Mouse (Mus musculus) MEL (cell line): ENCODE data around the gene Tmem92. TPM values are rescaled to one million over a fixed set of nuclear protein-coding genes. Genes with fewer than 3 reads are reported as not detected.
A peak's percentile ranks its signal among the peaks of the same experiment; 100 is the strongest.

ENCODE experiments used
- DNase-seq: peaks from one replicate; pipeline ENCODE4 v3.0.0; 2011; ENCODE audit warnings: low read depth, low spot score
- H3K27ac ChIP-seq: 2 replicates; pipeline ENCODE4 v1.5.1; 2012; ENCODE audit warnings: low read depth, mild to moderate bottlenecking, control low read depth, low read length, moderate library complexity; ENCODE audit not compliant: control insufficient read depth
- H3K27me3 ChIP-seq, 2 experiments: fragments of 150-350 bp in 1 of 2; sonication (generic) in 1 of 2; 2 replicates each; pipeline ENCODE4 v1.6.1; 2012; ENCODE audit warnings: low read length in 2 of 2, mild to moderate bottlenecking in 2 of 2, improper control_type of control experiment in 1 of 2, moderate library complexity in 1 of 2; ENCODE audit not compliant: insufficient read depth in 2 of 2, control insufficient read depth in 1 of 2
- H3K36me3 ChIP-seq, 2 experiments: 2 replicates each; pipeline ENCODE4 v1.6.1; 2012 to 2014; ENCODE audit warnings: low read length in 2 of 2, improper control_type of control experiment in 1 of 2, inconsistent platforms in 1 of 2, mild to moderate bottlenecking in 1 of 2; ENCODE audit not compliant: insufficient read depth in 2 of 2, control insufficient read depth in 1 of 2
- H3K4me1 ChIP-seq, 2 experiments: fragments of 150-350 bp in 1 of 2; sonication (generic) in 1 of 2; 2 replicates each; pipeline ENCODE4 v1.6.1; 2012; ENCODE audit warnings: low read length in 2 of 2, improper control_type of control experiment in 1 of 2, mild to moderate bottlenecking in 1 of 2; ENCODE audit not compliant: insufficient read depth in 2 of 2, control insufficient read depth in 1 of 2
- H3K4me3 ChIP-seq, 2 experiments: fragments of 150-350 bp in 1 of 2; sonication (generic) in 1 of 2; 2 replicates each; pipeline ENCODE4 v1.5.1; 2012; ENCODE audit warnings: low read depth in 2 of 2, low read length in 2 of 2, mild to moderate bottlenecking in 2 of 2, moderate library complexity in 2 of 2, control low read depth in 1 of 2, improper control_type of control experiment in 1 of 2; ENCODE audit not compliant: control insufficient read depth in 1 of 2, insufficient read depth in 1 of 2
- H3K79me2 ChIP-seq: 2 replicates; pipeline ENCODE4 v1.6.1; 2012; ENCODE audit warnings: mild to moderate bottlenecking, low read length, moderate library complexity; ENCODE audit not compliant: control insufficient read depth, poor library complexity, insufficient read depth
- H3K9ac ChIP-seq: 2 replicates; pipeline ENCODE4 v1.6.1; 2012; ENCODE audit warnings: low read depth, mild to moderate bottlenecking, control low read depth, low read length, moderate library complexity; ENCODE audit not compliant: control insufficient read depth, poor library complexity, severe bottlenecking
- H3K9me3 ChIP-seq: fragments of 150-350 bp; sonication (generic); replicated peaks from 2 replicates; pipeline ENCODE4 v1.6.1; 2012; ENCODE audit warnings: mild to moderate bottlenecking, low read length, improper control_type of control experiment, moderate library complexity; ENCODE audit not compliant: insufficient read depth
- CHD1 ChIP-seq: IDR thresholded peaks from 2 replicates; pipeline ENCODE4 v1.6.1; 2012; ENCODE audit warnings: low read depth, mild to moderate bottlenecking, inconsistent platforms, low read length, improper control_type of control experiment
- CTCF ChIP-seq, 3 experiments: IDR thresholded peaks in 2 of 3; conservative IDR thresholded peaks in 1 of 3; 2 replicates each; pipeline ENCODE4 v1.5.1; 2011 to 2012; ENCODE audit warnings: low read length in 3 of 3, low read depth in 2 of 3, mild to moderate bottlenecking in 2 of 3, improper control_type of control experiment in 1 of 3, inconsistent platforms in 1 of 3, mixed read lengths in 1 of 3, moderate library complexity in 1 of 3; ENCODE audit not compliant: control insufficient read depth in 1 of 3, insufficient read depth in 1 of 3, poor library complexity in 1 of 3, severe bottlenecking in 1 of 3
- HCFC1 ChIP-seq: IDR thresholded peaks from 2 replicates; pipeline ENCODE4 v1.6.1; 2012; ENCODE audit warnings: low read depth, mild to moderate bottlenecking, inconsistent platforms, low read length, improper control_type of control experiment, moderate library complexity
- KAT2A ChIP-seq: conservative IDR thresholded peaks from 2 replicates; pipeline ENCODE4 v1.6.1; 2012; ENCODE audit warnings: low read depth, low read length, improper control_type of control experiment, inconsistent platforms
- MEF2A ChIP-seq: IDR thresholded peaks from 2 replicates; pipeline ENCODE4 v1.6.1; 2014; ENCODE audit warnings: low read depth, mild to moderate bottlenecking, inconsistent platforms, low read length, improper control_type of control experiment; ENCODE audit not compliant: poor library complexity, insufficient replicate concordance, severe bottlenecking; ENCODE audit errors: extremely low read depth
- MYC ChIP-seq: IDR thresholded peaks from 2 replicates; pipeline ENCODE4 v1.6.1; 2011; ENCODE audit warnings: low read depth, mild to moderate bottlenecking, low read length, improper control_type of control experiment, moderate library complexity
- RAD21 ChIP-seq: IDR thresholded peaks from 2 replicates; pipeline ENCODE4 v1.6.1; 2011; ENCODE audit warnings: mild to moderate bottlenecking, low read depth, low read length, improper control_type of control experiment
- RCOR1 ChIP-seq: IDR thresholded peaks from 2 replicates; pipeline ENCODE4 v1.6.1; 2012; ENCODE audit warnings: low read depth, mild to moderate bottlenecking, inconsistent platforms, low read length, improper control_type of control experiment
- SMC3 ChIP-seq: IDR thresholded peaks from 2 replicates; pipeline ENCODE4 v1.6.1; 2011; ENCODE audit warnings: low read depth, low read length, improper control_type of control experiment
- USF1 ChIP-seq: IDR thresholded peaks from 2 replicates; pipeline ENCODE4 v1.6.1; 2014; ENCODE audit warnings: low read depth, mild to moderate bottlenecking, inconsistent platforms, low read length, improper control_type of control experiment, moderate library complexity
- ZC3H11A ChIP-seq: IDR thresholded peaks from 2 replicates; pipeline ENCODE4 v1.6.1; 2012; ENCODE audit warnings: low read depth, mild to moderate bottlenecking, inconsistent platforms, low read length, improper control_type of control experiment
- ZMIZ1 ChIP-seq: IDR thresholded peaks from 2 replicates; pipeline ENCODE4 v1.6.1; 2012; ENCODE audit warnings: low read depth, mild to moderate bottlenecking, inconsistent platforms, low read length, improper control_type of control experiment, moderate library complexity
- ZNF384 ChIP-seq: IDR thresholded peaks from 2 replicates; pipeline ENCODE4 v1.6.1; 2012; ENCODE audit warnings: low read depth, mild to moderate bottlenecking, inconsistent platforms, low read length, improper control_type of control experiment
- polyA plus RNA-seq, 2 experiments: library from polyadenylated mRNA; stranded (reverse) in 1 of 2; unstranded in 1 of 2; fragments of >175 nt in 1 of 2; fragments of >200 nt in 1 of 2; gene quantifications; 2 replicates each; pipeline versions ENCODE4 v1.2.1 to v1.2.4; 2012; ENCODE audit warnings: low replicate concordance in 2 of 2, low read depth in 1 of 2; ENCODE audit not compliant: insufficient read length in 2 of 2, insufficient read depth in 1 of 2, missing spikeins in 1 of 2
- total RNA-seq: library from RNA; depleted of rRNA; stranded (reverse); fragments of 300-350 nt; gene quantifications from 2 replicates; pipeline ENCODE4 v1.2.3, GENCODE M21; 2012

Gene Tmem92
- total and polyA plus RNA-seq, 3 experiments, result not detected

DNA sequence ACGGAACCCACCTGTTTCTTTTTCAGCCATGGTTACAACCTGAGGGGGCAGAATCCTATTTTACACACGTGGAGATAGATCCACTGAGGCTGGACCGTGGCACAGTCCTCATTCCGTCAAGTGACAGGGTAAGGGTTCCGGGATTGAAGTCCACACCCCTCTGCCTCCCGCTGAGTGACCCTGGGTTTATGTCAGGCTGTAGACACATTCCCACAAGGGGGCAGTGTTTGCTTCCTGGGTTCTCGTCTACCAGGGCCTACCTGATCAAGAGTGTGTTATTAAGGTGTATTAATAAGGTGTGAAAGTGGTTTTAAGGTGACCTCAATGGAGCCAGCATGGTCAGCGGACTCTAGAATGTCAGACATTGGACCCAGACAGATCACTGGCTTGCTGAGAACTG, 49.7 kb downstream of the Tmem92 start:
- no peak overlapping the region for H3K27ac ChIP-seq
- peaks cover 10 to 24% of the 10 kb centered on the region in 2 experiments for H3K27me3 ChIP-seq
- no peaks in the 10 kb centered on the region for H3K79me2 ChIP-seq
- H3K4me1 ChIP-seq, result no peaks in the 10 kb centered on the region
- TF ChIP-seq SMC3 (peak; percentile 34), HCFC1 (no peak), CHD1 (no peak), ZC3H11A (0 out of 2 replicates have a peak, but pooled peaks have one; percentile 1), RAD21 (peak; percentile 24), USF1 (no peak), ZNF384 (no peak), MYC (no peak), CTCF (IDR thresholded peaks at IDR 0.05 in 2 of 3, conservative IDR thresholded peaks at IDR 0.05 in 1 of 3; ENCODE audit: control insufficient read depth in 1 of 3, insufficient read depth in 1 of 3, low read depth in 2 of 3, low read length in 3 of 3, poor library complexity in 1 of 3, severe bottlenecking in 1 of 3) (peak; percentile 72 to 73 (median 72))
- TF ChIP-seq, all 39 proteins: peak for 4
- Histone ChIP-seq H3K9me3 (no peaks in the 10 kb centered on the region), H3K4me3 (no peak overlapping the region), H3K36me3 (no peaks in the 10 kb centered on the region), H3K9ac (no peak overlapping the region)
- DNase-seq, result peak; percentile 61

DNA sequence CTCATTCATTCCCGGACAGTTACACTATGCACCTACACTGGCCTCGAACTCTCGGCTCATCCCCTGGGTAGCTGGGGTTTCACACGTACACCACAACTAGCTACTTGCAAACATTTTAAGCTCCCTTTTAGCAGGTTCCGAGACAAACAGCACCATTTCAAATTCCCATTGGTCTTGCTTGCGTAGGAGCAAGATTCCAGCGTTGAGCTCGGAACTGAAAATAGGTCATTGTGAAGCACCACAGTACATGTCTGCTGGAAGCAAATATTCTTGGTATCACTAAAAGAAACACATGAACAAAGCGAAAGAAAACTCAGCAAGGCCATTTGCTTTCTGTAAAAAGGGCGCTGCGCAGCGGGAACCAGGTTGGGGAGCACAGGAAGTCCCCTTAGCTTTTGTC, 51.3 kb downstream of the Tmem92 start:
- peaks cover 6 to 12% of the 10 kb centered on the region in 2 experiments; a peak in 3 of 4 replicates for H3K27me3 ChIP-seq
- no peak for DNase-seq
- H3K9ac ChIP-seq, result no peak overlapping the region
- no peaks in the 10 kb centered on the region for H3K9me3 ChIP-seq
- H3K79me2 ChIP-seq, result no peaks in the 10 kb centered on the region
- no peaks in the 10 kb centered on the region for H3K36me3 ChIP-seq
- TF ChIP-seq SMC3 (no peak), RCOR1 (no peak), MEF2A (no peak), CHD1 (no peak), KAT2A (no peak)
- TF ChIP-seq, all 39 proteins: peak for 0
- no peak overlapping the region for H3K4me3 ChIP-seq
- no peaks in the 10 kb centered on the region for H3K4me1 ChIP-seq
- no peak overlapping the region for H3K27ac ChIP-seq

DNA sequence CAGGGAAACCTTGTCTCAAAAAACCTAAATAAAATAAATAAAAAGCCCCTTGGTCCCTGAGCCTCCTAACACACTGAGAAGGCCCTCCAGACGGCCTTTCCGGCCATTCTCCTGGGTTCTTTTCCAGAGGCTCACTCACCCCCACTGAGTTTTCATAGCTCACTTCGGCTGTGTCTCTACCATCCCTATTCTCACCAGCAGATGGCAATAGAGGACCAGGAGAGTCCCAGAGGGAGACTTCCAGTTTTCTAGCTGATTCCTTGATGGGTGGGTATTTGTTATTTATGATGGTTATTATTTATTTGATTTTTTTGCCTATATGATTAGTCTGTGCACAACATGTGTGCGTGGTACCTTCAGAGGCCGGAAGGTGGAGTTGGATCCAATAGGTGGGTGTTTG, 52.2 kb downstream of the Tmem92 start:
- Histone ChIP-seq H3K27ac (no peak overlapping the region), H3K79me2 (no peaks in the 10 kb centered on the region), H3K27me3 (peaks cover 8 to 10% of the 10 kb centered on the region in 2 experiments; a peak in 3 of 4 replicates), H3K4me3 (no peak overlapping the region), H3K9ac (no peak overlapping the region), H3K9me3 (no peaks in the 10 kb centered on the region)
- TF ChIP-seq SMC3 (peak; percentile 66), ZMIZ1 (no peak), CTCF (IDR thresholded peaks at IDR 0.05 in 2 of 3, conservative IDR thresholded peaks at IDR 0.05 in 1 of 3; ENCODE audit: control insufficient read depth in 1 of 3, insufficient read depth in 1 of 3, low read depth in 2 of 3, low read length in 3 of 3, poor library complexity in 1 of 3, severe bottlenecking in 1 of 3) (peak; percentile 64 to 92 (median 82)), ZC3H11A (peak; percentile 45), RAD21 (peak; percentile 89)
- TF ChIP-seq, all 39 proteins: peak for 4
- DNase-seq, result peak; percentile 73
- no peaks in the 10 kb centered on the region for H3K4me1 ChIP-seq
- H3K36me3 ChIP-seq, result no peaks in the 10 kb centered on the region
